In genomic region chr14:100485489-100485888, GRCm38 (mm10) we compare ENCODE assay signal across 8 mouse cellular contexts.
A peak's percentile ranks its signal among the peaks of the same experiment; 100 is the strongest.
DNase-seq lines count a peak whose midpoint lies in the region; ATAC-seq lines count a peak whose summit lies in the region.
"Had no signal": no experiment of that assay in that cellular context is flagged by ENCODE, and none has a peak within 500 bp of the region (broad histone marks: within the 10 kb centered on the region; RNA-seq: fewer than 3 reads in every experiment).

No protein-coding gene starts in this region.

- intact Hi-C loops in heart, postnatal 10 days (cut with DNase I): loop anchor here (10.0 kb wide), 1 partner anchor 551 kb away; no protein-coding TSS in a partner anchor

- peak; percentile 22 to 41 for DNase-seq in heart, postnatal 10 days
- peak; percentile 59 for DNase-seq in midbrain, embryonic 11.5 days (ENCODE audit: low spot score, missing footprints)
- DNase-seq in splenic B cell, adult 2 months (ENCODE audit: low read depth, low spot score): peak; percentile 56
- no peak for DNase-seq in c-Kit-positive CD71-positive TER-119-positive erythroid progenitor cells, embryonic 14.5 days (ENCODE audit: low spot score)
- DNase-seq: right cerebral cortex, postnatal 25 days had no signal

- no peaks in the 10 kb centered on the region for H3K36me3 ChIP-seq in heart, embryonic 11.5 days (ENCODE audit: control insufficient read depth, insufficient read depth, low read length)
- H3K36me3 ChIP-seq in midbrain, embryonic 11.5 days (ENCODE audit: control insufficient read depth, insufficient read depth, low read length): no peaks in the 10 kb centered on the region
- no peaks in the 10 kb centered on the region for H3K36me3 ChIP-seq in midbrain, embryonic 16.5 days (ENCODE audit: control insufficient read depth, insufficient read depth, low read length)
- no peaks in the 10 kb centered on the region for H3K36me3 ChIP-seq in splenic B cell, adult 2 months (ENCODE audit: control insufficient read depth, insufficient read depth, low read length, poor library complexity, severe bottlenecking)

- no peaks in the 10 kb centered on the region for H3K4me1 ChIP-seq in heart, embryonic 11.5 days (ENCODE audit: control insufficient read depth, insufficient read depth, low read length)
- H3K4me1 ChIP-seq in midbrain, embryonic 11.5 days (ENCODE audit: control insufficient read depth, insufficient read depth, low read length): no peaks in the 10 kb centered on the region
- H3K4me1 ChIP-seq in midbrain, embryonic 16.5 days (ENCODE audit: control insufficient read depth, insufficient read depth, low read length): no peaks in the 10 kb centered on the region

- H3K4me2 ChIP-seq in heart, embryonic 11.5 days: no peak overlapping the region
- no peak overlapping the region for H3K4me2 ChIP-seq in midbrain, embryonic 11.5 days
- no peak overlapping the region for H3K4me2 ChIP-seq in midbrain, embryonic 16.5 days (ENCODE audit: low read length)

- H3K27me3 ChIP-seq in heart, embryonic 11.5 days (ENCODE audit: control insufficient read depth, insufficient read depth, low read length): no peaks in the 10 kb centered on the region
- H3K27me3 ChIP-seq in midbrain, embryonic 11.5 days (ENCODE audit: control insufficient read depth, insufficient read depth, low read length): no peaks in the 10 kb centered on the region
- no peaks in the 10 kb centered on the region for H3K27me3 ChIP-seq in midbrain, embryonic 16.5 days (ENCODE audit: control insufficient read depth, insufficient read depth, low read depth, low read length)
- H3K27me3 ChIP-seq in splenic B cell, adult 2 months (ENCODE audit: control insufficient read depth, insufficient read depth, low read length, poor library complexity, severe bottlenecking): no peaks in the 10 kb centered on the region

- no peaks in the 10 kb centered on the region for H3K9me3 ChIP-seq in heart, embryonic 11.5 days (replicated peaks; ENCODE audit: control insufficient read depth, low read length)
- H3K9me3 ChIP-seq in midbrain, embryonic 11.5 days (ENCODE audit: control insufficient read depth, low read length): no peaks in the 10 kb centered on the region
- no peaks in the 10 kb centered on the region for H3K9me3 ChIP-seq in midbrain, embryonic 16.5 days (replicated peaks; ENCODE audit: control insufficient read depth, low read length, poor library complexity, severe bottlenecking)

- H3K9ac ChIP-seq in heart, embryonic 11.5 days (ENCODE audit: low read depth, low read length): no peak overlapping the region
- no peak overlapping the region for H3K9ac ChIP-seq in midbrain, embryonic 11.5 days (ENCODE audit: low read length)
- no peak overlapping the region for H3K9ac ChIP-seq in midbrain, embryonic 16.5 days (ENCODE audit: low read depth, low read length)

- H3K4me3 ChIP-seq in heart, embryonic 11.5 days (ENCODE audit: low read depth, low read length): no peak overlapping the region
- no peak overlapping the region for H3K4me3 ChIP-seq in midbrain, embryonic 11.5 days (ENCODE audit: low read depth, low read length)
- no peak overlapping the region for H3K4me3 ChIP-seq in midbrain, embryonic 16.5 days (ENCODE audit: low read depth, low read length)

- 64% methylated on average over 3 of the region's 3 CpGs for WGBS in heart, embryonic 11.5 days (ENCODE audit: insufficient replicate concordance)
- WGBS in midbrain, embryonic 11.5 days: 77% methylated on average over 3 of the region's 3 CpGs
- WGBS in midbrain, embryonic 16.5 days: 81% methylated on average over 3 of the region's 3 CpGs

- no peak overlapping the region for H3K27ac ChIP-seq in heart, embryonic 11.5 days (ENCODE audit: low read depth, low read length)
- no peak overlapping the region for H3K27ac ChIP-seq in midbrain, embryonic 11.5 days (ENCODE audit: low read depth, low read length)
- H3K27ac ChIP-seq in midbrain, embryonic 16.5 days (ENCODE audit: low read length): no peak overlapping the region

- ATAC-seq in heart, embryonic 11.5 days (replicated peaks; ENCODE audit: insufficient number of reproducible peaks, low FRiP score, low TSS enrichment): no peak
- no peak for ATAC-seq in midbrain, embryonic 11.5 days (ENCODE audit: low FRiP score)
- ATAC-seq in midbrain, embryonic 16.5 days: no peak
- peak; percentile 49 for ATAC-seq in activated CD4-positive, CD25-positive, alpha-beta regulatory T cell, adult 4 months
